Comparison of ENCODE assay signal across 8 mouse cellular contexts in the genomic region with DNA sequence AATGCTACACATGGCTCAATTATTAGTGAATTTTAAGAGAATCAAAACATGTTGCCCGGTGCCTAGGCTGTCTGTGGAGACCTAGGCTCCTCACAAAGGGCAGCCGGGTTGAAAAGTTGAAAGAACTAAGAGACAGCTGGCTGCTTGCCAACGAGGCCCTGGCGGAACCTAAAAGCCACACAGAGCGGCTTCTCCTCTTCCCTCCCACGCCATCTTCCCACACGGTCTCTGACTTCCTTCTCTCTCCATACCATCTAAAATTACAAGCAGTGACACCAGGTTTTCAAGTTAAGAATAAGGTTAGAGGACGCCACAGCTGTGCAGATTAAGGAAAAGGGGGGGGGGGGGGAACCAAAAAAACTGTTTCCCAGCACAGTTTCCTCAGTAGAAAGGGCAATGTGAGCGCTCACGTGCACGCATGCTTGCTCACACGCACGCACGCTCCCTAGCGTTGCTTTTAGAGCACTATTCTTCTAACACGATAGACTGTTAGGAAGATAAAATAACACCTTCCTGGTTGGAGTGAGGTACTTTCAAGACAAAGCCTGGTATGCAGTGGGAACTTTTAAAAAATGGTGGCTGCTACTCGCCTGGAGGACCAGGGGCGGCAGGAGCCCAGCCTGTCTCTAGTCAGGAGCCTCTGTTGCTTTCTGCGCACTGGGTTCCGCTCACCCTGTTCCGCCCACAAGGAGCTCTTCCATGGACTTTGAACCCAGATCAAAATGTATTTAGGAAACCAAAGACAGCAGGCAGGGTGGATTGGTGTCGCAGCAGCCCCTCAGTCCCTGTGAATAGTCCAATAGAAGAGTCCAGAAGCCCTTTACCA. TPM values are rescaled to one million over a fixed set of nuclear protein-coding genes. Genes with fewer than 3 reads are reported as not detected.
DNase-seq lines count a peak whose midpoint lies in the region; ATAC-seq and TF ChIP-seq lines count a peak whose summit lies in the region.

No protein-coding gene starts in this region.

- no peaks in the 10 kb centered on the region for H3K27me3 ChIP-seq in liver, adult 2 months (ENCODE audit: control insufficient read depth, insufficient read depth, low read length)
- H3K27me3 ChIP-seq in liver, embryonic 12.5 days (replicated peaks), result no peaks in the 10 kb centered on the region
- H3K27me3 ChIP-seq in kidney, embryonic 14.5 days (ENCODE audit: control insufficient read depth, insufficient read depth, low read length), result no peaks in the 10 kb centered on the region

- peak; percentile 64 for DNase-seq in liver, adult 2 months (ENCODE audit: extremely low read depth, low read depth, low spot score)
- peak; percentile 54 for DNase-seq in R1 (ENCODE audit: low read depth, low spot score)
- peak; percentile 4 for DNase-seq in spleen, adult 12 weeks (ENCODE audit: low spot score)
- DNase-seq in urinary bladder, postnatal 25 days (ENCODE audit: low spot score), result no peak
- DNase-seq in layer of hippocampus, adult 9-10 months (ENCODE audit: low spot score), result no peak

- TF ChIP-seq CTCF in liver, adult 2 months (IDR thresholded peaks at IDR 0.05; ENCODE audit: low read depth, low read length), result 0 out of 2 replicates have a peak, but pooled peaks have one; percentile 13
- 0 out of 2 replicates have a peak, but pooled peaks have one; percentile 3 for TF ChIP-seq CTCF in embryonic fibroblast, embryonic 13.5 days (IDR thresholded peaks at IDR 0.05; ENCODE audit: borderline replicate concordance, insufficient read depth, low read length)

- no peak overlapping the region for H3K27ac ChIP-seq in liver, adult 2 months (replicated peaks; ENCODE audit: insufficient read depth, low read depth, low read length)
- no peak overlapping the region for H3K27ac ChIP-seq in liver, embryonic 12.5 days
- no peak overlapping the region for H3K27ac ChIP-seq in embryonic fibroblast, embryonic 13.5 days (ENCODE audit: insufficient read depth, low read length)
- H3K27ac ChIP-seq in kidney, embryonic 14.5 days (ENCODE audit: low read depth, low read length), result peak overlapping the region; percentile 53

- peaks cover 21% of the 10 kb centered on the region for H3K4me1 ChIP-seq in liver, adult 2 months (ENCODE audit: control insufficient read depth, insufficient read depth, low read length)
- H3K4me1 ChIP-seq in liver, embryonic 12.5 days, result 0 out of 2 replicates have a peak, but pooled peaks cover 6% of the 10 kb centered on the region
- peaks cover 7% of the 10 kb centered on the region for H3K4me1 ChIP-seq in embryonic fibroblast, embryonic 13.5 days (ENCODE audit: control insufficient read depth, insufficient read depth, low read length)
- peaks cover 8% of the 10 kb centered on the region for H3K4me1 ChIP-seq in kidney, embryonic 14.5 days (ENCODE audit: control insufficient read depth, insufficient read depth, low read length)

- ATAC-seq in liver, embryonic 12.5 days, result no peak
- ATAC-seq in kidney, embryonic 14.5 days (ENCODE audit: low FRiP score, low TSS enrichment), result peak; percentile 77

- no peak overlapping the region for H3K4me3 ChIP-seq in liver, adult 2 months (ENCODE audit: insufficient read depth, low read depth, low read length)
- H3K4me3 ChIP-seq in liver, embryonic 12.5 days, result no peak overlapping the region
- no peak overlapping the region for H3K4me3 ChIP-seq in embryonic fibroblast, embryonic 13.5 days (ENCODE audit: insufficient read depth, low read length)
- no peak overlapping the region for H3K4me3 ChIP-seq in kidney, embryonic 14.5 days (ENCODE audit: low read length)

- peaks cover 6% of the 10 kb centered on the region; the same call in 1 of the 2 replicates for H3K79me2 ChIP-seq in liver, adult 2 months (ENCODE audit: control insufficient read depth, insufficient read depth, low read length)

- TF ChIP-seq POLR2A in liver, adult 2 months (IDR thresholded peaks at IDR 0.05; ENCODE audit: extremely low read depth, insufficient read depth, low read length), result no peak
- TF ChIP-seq POLR2A in embryonic fibroblast, embryonic 13.5 days (IDR thresholded peaks at IDR 0.05; ENCODE audit: low read depth, low read length), result no peak

- H3K4me2 ChIP-seq in liver, embryonic 12.5 days, result no peak overlapping the region
- no peak overlapping the region for H3K4me2 ChIP-seq in kidney, embryonic 14.5 days (replicated peaks; ENCODE audit: low read depth, low read length)

- H3K9ac ChIP-seq in liver, adult 2 months (ENCODE audit: low read depth, low read length), result no peak overlapping the region
- H3K9ac ChIP-seq in liver, embryonic 12.5 days, result no peak overlapping the region
- no peak overlapping the region for H3K9ac ChIP-seq in kidney, embryonic 14.5 days (ENCODE audit: low read depth, low read length)

- no peaks in the 10 kb centered on the region for H3K9me3 ChIP-seq in liver, embryonic 12.5 days (replicated peaks)
- no peaks in the 10 kb centered on the region for H3K9me3 ChIP-seq in kidney, embryonic 14.5 days (ENCODE audit: control insufficient read depth, low read length)

- WGBS in liver, adult 2 months, result 41% methylated on average over 22 of the region's 22 CpGs
- 65% methylated on average over 22 of the region's 22 CpGs for WGBS in liver, embryonic 12.5 days (ENCODE audit: insufficient replicate concordance)
- WGBS in kidney, embryonic 14.5 days, result 31% methylated on average over 22 of the region's 22 CpGs

- H3K36me3 ChIP-seq in liver, adult 2 months (ENCODE audit: control insufficient read depth, insufficient read depth, low read length), result no peaks in the 10 kb centered on the region; the same call in 1 of the 2 replicates
- H3K36me3 ChIP-seq in liver, embryonic 12.5 days, result no peaks in the 10 kb centered on the region
- H3K36me3 ChIP-seq in kidney, embryonic 14.5 days (ENCODE audit: control insufficient read depth, insufficient read depth, low read length), result no peaks in the 10 kb centered on the region

RNA-seq across cellular contexts. Expression of a gene that starts 54.5 kb away (rescaled TPM):
- 13.5 and 14.3 TPM in 2 replicates for total RNA-seq in liver, adult 2 months (2014; rRNA removed)
- polyA plus RNA-seq in liver, adult 2 months (2012; rRNA removed), result 8.4 and 10.0 TPM in 2 replicates
- polyA plus RNA-seq in liver, embryonic 12.5 days (2016; fragmentation: Nextera tagmentation; extraction: Ambion mirVana), result 6.2 and 7.2 TPM in 2 replicates
- polyA plus RNA-seq in embryonic fibroblast, embryonic 13.5 days (2011; ENCODE audit: insufficient read length, low read depth, missing spikeins), result 43.4 and 53.0 TPM in 2 replicates
- polyA plus RNA-seq in kidney, embryonic 14.5 days (2014; fragmentation: Nextera tagmentation; extraction: Ambion mirVana), result 24.4 and 41.5 TPM in 2 replicates

RNA-seq across cellular contexts. Expression of a gene that starts 58.8 kb away (rescaled TPM):
- 58.5 and 73.5 TPM in 2 replicates for total RNA-seq in liver, adult 2 months (2014; rRNA removed)
- 20.8 and 24.7 TPM in 2 replicates for polyA plus RNA-seq in liver, adult 2 months (2012; rRNA removed)
- 139 and 141 TPM in 2 replicates for polyA plus RNA-seq in liver, embryonic 12.5 days (2016; fragmentation: Nextera tagmentation; extraction: Ambion mirVana)
- polyA plus RNA-seq in embryonic fibroblast, embryonic 13.5 days (2011; ENCODE audit: insufficient read length, low read depth, missing spikeins), result 55.1 and 67.9 TPM in 2 replicates
- polyA plus RNA-seq in kidney, embryonic 14.5 days (2014; fragmentation: Nextera tagmentation; extraction: Ambion mirVana), result 228 and 242 TPM in 2 replicates

Comparison
In these comparisons a context has a peak if more than half of its experiments do, and no peak if none do; other contexts are left out.
1. DNase-seq: peak in liver, adult 2 months (single experiment), R1 (single experiment) and spleen, adult 12 weeks (single experiment); none in urinary bladder, postnatal 25 days (single experiment) and layer of hippocampus, adult 9-10 months (single experiment).